Mouse (Mus musculus): ENCODE measurements around the gene Tff3.

Gene Tff3

GRCm38 (mm10) chr17:31121975-31122374, 7.5 kb downstream of the Tff3 start:
- peak; percentile 16 for DNase-seq (ENCODE audit: low spot score)

GRCm38 (mm10) chr17:31119429-31119828, 10.0 kb downstream of the Tff3 start:
- peak; percentile 77 for DNase-seq (ENCODE audit: low spot score)

- DNase-seq (ENCODE audit: low spot score) = no peak
Measured at GRCm38 (mm10) chr17:31117946-31118345, 11.5 kb downstream of the Tff3 start.

GRCm38 (mm10) chr17:31116063-31116462, 13.4 kb downstream of the Tff3 start:
- DNase-seq (ENCODE audit: low spot score) = no peak

GRCm38 (mm10) chr17:31113191-31113856, 16.1 kb downstream of the Tff3 start:
- DNase-seq (ENCODE audit: low spot score) = no peak

- peak; percentile 46 for DNase-seq (ENCODE audit: low spot score)
Measured at GRCm38 (mm10) chr17:31108388-31108787, 21.1 kb downstream of the Tff3 start.

- no peak for DNase-seq (ENCODE audit: low spot score)
Measured at GRCm38 (mm10) chr17:31103823-31104222, 25.6 kb downstream of the Tff3 start.

- DNase-seq (ENCODE audit: low spot score) = no peak
Measured at GRCm38 (mm10) chr17:31103007-31103570, 26.4 kb downstream of the Tff3 start.

GRCm38 (mm10) chr17:31098788-31099187, 30.7 kb downstream of the Tff3 start:
- no peak for DNase-seq (ENCODE audit: low spot score)

GRCm38 (mm10) chr17:31096893-31097292, 32.6 kb downstream of the Tff3 start:
- DNase-seq (ENCODE audit: low spot score) = no peak

- DNase-seq (ENCODE audit: low spot score) = no peak
Measured at GRCm38 (mm10) chr17:31095570-31095969, 33.9 kb downstream of the Tff3 start.

GRCm38 (mm10) chr17:31094781-31095180, 34.7 kb downstream of the Tff3 start:
- DNase-seq (ENCODE audit: low spot score) = no peak

GRCm38 (mm10) chr17:31091023-31091735, 38.3 kb downstream of the Tff3 start:
- no peak for DNase-seq (ENCODE audit: low spot score)

GRCm38 (mm10) chr17:31089848-31090247, 39.6 kb downstream of the Tff3 start:
- no peak for DNase-seq (ENCODE audit: low spot score)

GRCm38 (mm10) chr17:31088711-31089110, 40.7 kb downstream of the Tff3 start:
- no peak for DNase-seq (ENCODE audit: low spot score)

GRCm38 (mm10) chr17:31086196-31086595, 43.2 kb downstream of the Tff3 start:
- DNase-seq (ENCODE audit: low spot score) = no peak

GRCm38 (mm10) chr17:31085519-31085918, 43.9 kb downstream of the Tff3 start:
- no peak for DNase-seq (ENCODE audit: low spot score)

GRCm38 (mm10) chr17:31082296-31083078, 47.0 kb downstream of the Tff3 start:
- no peak for DNase-seq (ENCODE audit: low spot score)

- no peak for DNase-seq (ENCODE audit: low spot score)
Measured at GRCm38 (mm10) chr17:31079078-31079840, 50.2 kb downstream of the Tff3 start.

GRCm38 (mm10) chr17:31078581-31078980, 50.9 kb downstream of the Tff3 start:
- no peak for DNase-seq (ENCODE audit: low spot score)

- DNase-seq (ENCODE audit: low spot score) = peak; percentile 23
Measured at GRCm38 (mm10) chr17:31077561-31077960, 51.9 kb downstream of the Tff3 start.

GRCm38 (mm10) chr17:31075471-31075870, 54.0 kb downstream of the Tff3 start:
- no peak for DNase-seq (ENCODE audit: low spot score)

Measured in urinary bladder, postnatal 14 days (tissue).